Mouse (Mus musculus): ENCODE measurements around the gene Olfr1123.

GRCm38 (mm10) chr2:87437731-87438130 lies 21.3 kb downstream of the Olfr1123 start:
- TF ChIP-seq EP300 (IDR thresholded peaks at IDR 0.05; ENCODE audit: low read depth) (no peak), CTCF (IDR thresholded peaks at IDR 0.05; ENCODE audit: low read depth) (no peak)
